Comparison of ENCODE assay signal across 11 mouse cellular contexts in the genomic region with DNA sequence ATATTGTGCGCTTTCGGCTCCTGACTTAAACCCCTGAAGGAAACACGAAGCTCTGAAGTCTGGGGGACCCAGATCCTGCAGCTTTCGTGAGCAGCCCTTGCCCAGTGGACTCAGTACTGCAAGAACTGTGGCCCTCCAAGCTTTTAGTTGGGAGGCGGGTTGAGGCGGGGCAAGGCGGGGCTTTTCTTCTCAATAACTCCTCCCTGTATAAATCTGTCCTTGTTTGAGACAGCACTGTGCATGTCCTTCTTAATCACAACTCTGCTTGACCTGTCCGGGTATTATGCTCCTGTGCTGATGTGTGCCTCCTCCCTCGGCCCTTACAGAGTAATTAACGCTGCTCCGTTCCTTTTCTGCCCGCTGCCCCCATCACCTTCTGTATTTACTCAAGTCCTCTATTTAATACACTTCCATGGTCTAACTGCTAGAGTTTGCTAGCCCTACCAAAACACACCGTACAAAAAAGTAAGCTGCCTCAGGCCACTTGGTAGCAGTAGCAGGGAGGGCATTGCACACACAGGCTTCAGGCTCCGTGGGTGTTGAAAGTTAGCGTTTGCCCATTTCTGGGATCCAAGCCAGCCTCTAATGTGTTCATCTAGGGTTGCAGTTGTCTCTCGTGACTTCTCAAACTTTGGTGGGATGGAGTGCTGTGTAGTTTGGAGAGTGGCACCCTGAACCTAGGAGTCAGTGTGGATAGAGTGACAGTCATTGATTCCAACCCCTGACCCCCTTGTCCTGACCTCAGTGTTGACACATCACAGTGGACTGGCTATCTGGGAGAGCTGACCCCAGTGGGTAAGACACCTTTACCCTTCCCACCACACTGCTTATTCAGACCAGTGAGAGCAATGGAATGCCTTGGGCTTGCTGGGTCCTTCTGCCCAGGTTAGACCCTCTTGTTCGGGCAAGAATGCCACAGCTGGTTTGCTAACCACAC. TPM values are rescaled to one million over a fixed set of nuclear protein-coding genes. Genes with fewer than 3 reads are reported as not detected.
DNase-seq lines count a peak whose midpoint lies in the region; ATAC-seq lines count a peak whose summit lies in the region.
"Had no signal": no experiment of that assay in that cellular context is flagged by ENCODE, and none has a peak within 500 bp of the region (broad histone marks: within the 10 kb centered on the region; RNA-seq: fewer than 3 reads in every experiment).

No protein-coding gene starts in this region.

- H3K9ac ChIP-seq in limb, embryonic 15.5 days = no peak overlapping the region
- H3K9ac ChIP-seq in liver, embryonic 16.5 days (ENCODE audit: low read depth, low read length) = no peak overlapping the region
- H3K9ac ChIP-seq: forebrain, embryonic 13.5 days had no signal

- WGBS in limb, embryonic 15.5 days = 62% methylated on average over 17 of the region's 17 CpGs
- WGBS in limb, embryonic 10.5 days = 78% methylated on average over 17 of the region's 17 CpGs
- 74% methylated on average over 17 of the region's 17 CpGs for WGBS in liver, embryonic 16.5 days (ENCODE audit: insufficient replicate concordance)

- DNase-seq in limb, embryonic 10.5 days (ENCODE audit: low spot score) = no peak
- peak; percentile 44 for DNase-seq in adrenal gland, postnatal 25 days
- DNase-seq in kidney, adult 9 months = peak; percentile 80
- DNase-seq in urinary bladder, adult 18-20 months (ENCODE audit: low spot score in 2 of 2) = no peak
- no peak for DNase-seq in right cerebral cortex, postnatal 14 days

- no peak overlapping the region for H3K4me2 ChIP-seq in limb, embryonic 15.5 days
- no peak overlapping the region for H3K4me2 ChIP-seq in liver, embryonic 16.5 days (ENCODE audit: low read depth, low read length)
- H3K4me2 ChIP-seq: forebrain, embryonic 13.5 days had no signal

- H3K27me3 ChIP-seq in limb, embryonic 15.5 days = no peaks in the 10 kb centered on the region
- no peaks in the 10 kb centered on the region for H3K27me3 ChIP-seq in limb, embryonic 10.5 days (ENCODE audit: low read depth, poor library complexity, severe bottlenecking)
- H3K27me3 ChIP-seq in liver, embryonic 16.5 days (ENCODE audit: control insufficient read depth, insufficient read depth, low read depth, low read length) = no peaks in the 10 kb centered on the region
- H3K27me3 ChIP-seq: forebrain, embryonic 13.5 days had no signal

- H3K4me1 ChIP-seq in limb, embryonic 15.5 days = peaks cover 29% of the 10 kb centered on the region
- no peaks in the 10 kb centered on the region for H3K4me1 ChIP-seq in limb, embryonic 10.5 days
- H3K4me1 ChIP-seq in liver, embryonic 16.5 days (ENCODE audit: control insufficient read depth, low read depth, low read length) = peaks cover 13% of the 10 kb centered on the region

- H3K9me3 ChIP-seq in limb, embryonic 15.5 days = no peaks in the 10 kb centered on the region
- H3K9me3 ChIP-seq in limb, embryonic 10.5 days (replicated peaks) = no peaks in the 10 kb centered on the region
- H3K9me3 ChIP-seq in liver, embryonic 16.5 days (replicated peaks; ENCODE audit: control insufficient read depth, low read length) = no peaks in the 10 kb centered on the region
- H3K9me3 ChIP-seq: forebrain, embryonic 13.5 days; midbrain, embryonic 10.5 days had no signal

- peak overlapping the region; percentile 54; the same call in 1 of the 2 replicates for H3K27ac ChIP-seq in limb, embryonic 15.5 days
- no peak overlapping the region for H3K27ac ChIP-seq in limb, embryonic 10.5 days
- peak overlapping the region; percentile 77 for H3K27ac ChIP-seq in liver, embryonic 16.5 days (ENCODE audit: low read length)
- H3K27ac ChIP-seq: forebrain, embryonic 13.5 days; hindbrain, postnatal 0 days; left cerebral cortex, adult 2 months; midbrain, embryonic 10.5 days had no signal

- ATAC-seq in limb, embryonic 15.5 days (ENCODE audit: insufficient number of reproducible peaks, low FRiP score, low TSS enrichment, low read depth) = no peak
- peak; percentile 62 for ATAC-seq in liver, embryonic 16.5 days (ENCODE audit: low read depth)
- ATAC-seq: forebrain, embryonic 13.5 days; hindbrain, postnatal 0 days had no signal

- H3K4me3 ChIP-seq in limb, embryonic 15.5 days = no peak overlapping the region
- no peak overlapping the region for H3K4me3 ChIP-seq in limb, embryonic 10.5 days
- H3K4me3 ChIP-seq in liver, embryonic 16.5 days (ENCODE audit: low read depth, low read length) = no peak overlapping the region
- H3K4me3 ChIP-seq: forebrain, embryonic 13.5 days; left cerebral cortex, adult 2 months; midbrain, embryonic 10.5 days had no signal

- H3K36me3 ChIP-seq in limb, embryonic 15.5 days = peaks cover 24% of the 10 kb centered on the region
- peaks cover 6% of the 10 kb centered on the region for H3K36me3 ChIP-seq in limb, embryonic 10.5 days
- peaks cover 2% of the 10 kb centered on the region; the same call in 1 of the 2 replicates for H3K36me3 ChIP-seq in liver, embryonic 16.5 days (ENCODE audit: control insufficient read depth, insufficient read depth)

RNA-seq across cellular contexts. Expression of a gene that starts 51.8 kb away (rescaled TPM):
- 152 TPM in 2 replicates for polyA plus RNA-seq in limb, embryonic 15.5 days (2015; fragmentation: Nextera tagmentation; extraction: Ambion mirVana)
- 103 and 114 TPM in 2 replicates for polyA plus RNA-seq in limb, embryonic 10.5 days (2016; fragmentation: Nextera tagmentation; extraction: Ambion mirVana)
- 90.3 and 126 TPM in 2 replicates for total RNA-seq in adrenal gland, postnatal 25 days (2021)
- 67.7 and 69.3 TPM in 2 replicates for polyA plus RNA-seq in liver, embryonic 16.5 days (2015; fragmentation: Nextera tagmentation; extraction: Ambion mirVana)

Comparison
In these comparisons a context has a peak if more than half of its experiments do, and no peak if none do; other contexts are left out.
1. DNase-seq: peak in adrenal gland, postnatal 25 days (single experiment) and kidney, adult 9 months (single experiment); none in limb, embryonic 10.5 days (single experiment), urinary bladder, adult 18-20 months (0 of 2) and right cerebral cortex, postnatal 14 days (single experiment).